Mouse (Mus musculus) R1 (cell line): ENCODE measurements around the gene 1600002K03Rik.

Experiments used
- DNase-seq: peaks from one replicate; pipeline ENCODE4 v3.0.0-alpha.2; 2018; ENCODE audit warnings: low read depth, low spot score

Gene 1600002K03Rik

DNA sequence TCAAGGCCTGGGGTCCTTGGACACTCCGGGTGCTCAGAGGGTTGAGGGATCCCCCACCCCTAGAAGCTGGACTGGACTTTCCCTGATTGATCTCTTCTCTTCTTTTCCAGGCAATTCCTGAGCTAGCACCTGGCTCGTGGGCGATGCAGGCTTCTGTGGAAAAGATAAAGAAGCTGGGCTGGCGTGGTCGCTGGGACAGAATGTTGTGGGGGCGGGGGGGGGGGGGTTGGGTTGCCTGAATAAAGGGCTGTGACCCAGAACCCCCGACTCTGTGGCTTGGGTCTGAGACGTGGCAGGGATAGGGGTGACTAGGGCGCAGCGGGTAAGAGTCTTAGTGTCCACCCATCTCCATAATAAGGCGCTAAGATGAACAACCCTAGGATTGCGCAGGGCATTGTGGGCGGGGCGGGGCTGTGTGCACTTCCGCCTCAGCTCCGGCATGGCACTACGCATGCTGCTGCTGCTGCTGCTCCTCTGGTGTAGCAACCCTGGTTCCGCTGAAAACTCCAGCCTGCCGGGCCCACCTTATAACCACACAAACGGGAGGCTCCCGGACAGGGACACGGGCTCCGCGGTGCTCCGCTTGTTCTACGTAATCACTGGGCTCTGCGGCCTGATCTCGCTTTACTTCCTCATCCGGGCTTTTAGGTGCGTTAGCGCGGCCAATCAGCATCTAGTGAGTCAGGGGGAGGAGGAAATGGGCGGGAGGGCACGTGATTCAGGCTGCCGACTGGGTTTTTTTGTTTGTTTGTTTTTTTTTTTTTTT lies at the start of gene 1600002K03Rik:
Gene 1600002K03Rik (plus strand): TSS at position 418 of the 766 bp plus-strand sequence.
- peak; percentile 97 for DNase-seq

DNA sequence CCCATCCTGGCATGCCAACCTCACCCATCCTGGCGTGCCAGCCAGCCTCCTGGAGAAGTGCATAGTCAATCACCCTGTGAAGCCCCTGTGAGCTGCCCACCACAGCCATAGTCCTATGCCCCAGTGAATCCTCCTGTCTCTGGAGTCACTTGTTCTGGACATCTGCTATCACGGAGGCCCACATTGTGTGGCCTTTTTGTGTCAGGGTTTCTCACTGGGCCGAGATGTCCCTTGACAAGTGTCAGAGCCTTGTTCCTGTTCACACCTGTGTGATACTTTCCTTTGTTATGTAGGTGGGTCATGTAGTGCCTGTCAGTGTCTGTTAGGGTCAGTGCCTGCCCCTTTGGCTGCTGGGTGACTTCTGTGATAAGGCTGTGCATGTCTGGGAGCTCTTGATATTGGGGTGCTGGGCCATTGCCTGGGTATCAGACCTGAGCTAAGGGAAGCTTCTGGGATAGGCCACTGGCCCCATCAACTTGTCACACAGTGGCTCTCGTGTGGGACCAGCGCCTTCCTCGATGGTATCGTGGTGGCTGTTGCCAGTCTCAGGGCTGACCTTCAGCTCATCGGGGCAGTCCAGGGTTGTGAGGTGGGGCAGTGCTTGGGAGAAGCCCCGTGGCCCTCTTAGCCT lies 48.7 kb upstream of the 1600002K03Rik start:
- DNase-seq = no peak

DNA sequence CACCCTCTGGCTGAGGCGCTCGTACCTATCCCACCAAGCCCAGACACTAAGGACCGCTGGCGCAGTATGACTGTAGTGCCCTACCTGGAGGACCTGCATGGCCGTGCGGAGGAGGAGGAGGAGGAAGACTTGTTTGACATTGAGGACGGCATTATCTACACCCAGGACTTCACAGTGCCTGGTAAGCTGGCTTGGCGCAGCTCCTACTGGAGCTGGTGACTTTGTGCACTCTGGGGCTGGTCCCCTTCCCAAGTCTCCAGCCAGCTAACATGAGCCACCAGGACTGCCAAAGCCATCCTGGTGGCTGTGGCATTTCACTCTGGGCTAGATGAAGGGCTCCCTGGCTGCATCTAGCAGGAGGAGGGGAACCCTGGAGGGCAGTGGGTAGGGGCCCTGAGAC lies 44.8 kb upstream of the 1600002K03Rik start:
- DNase-seq = no peak

DNA sequence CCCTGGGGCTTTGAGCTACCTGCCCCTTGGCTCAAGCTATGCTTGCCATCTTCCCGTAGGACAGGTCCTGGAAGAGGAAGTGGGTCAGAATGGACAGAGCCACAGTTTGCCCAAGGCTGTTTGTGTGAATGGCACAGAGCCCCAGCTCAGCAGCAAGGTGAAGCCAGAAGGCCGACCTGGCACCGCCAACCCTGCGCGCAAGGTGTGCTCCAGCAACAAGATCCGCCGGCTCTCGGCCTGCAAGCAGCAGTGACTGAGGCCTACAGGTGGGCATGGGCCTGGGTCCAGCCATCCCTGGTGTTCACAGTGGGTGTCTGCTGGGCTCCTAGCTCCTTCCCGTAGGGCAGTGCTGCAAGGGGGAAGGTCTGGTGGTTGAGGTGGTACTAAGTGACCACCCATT lies 42.9 kb upstream of the 1600002K03Rik start:
- no peak for DNase-seq

DNA sequence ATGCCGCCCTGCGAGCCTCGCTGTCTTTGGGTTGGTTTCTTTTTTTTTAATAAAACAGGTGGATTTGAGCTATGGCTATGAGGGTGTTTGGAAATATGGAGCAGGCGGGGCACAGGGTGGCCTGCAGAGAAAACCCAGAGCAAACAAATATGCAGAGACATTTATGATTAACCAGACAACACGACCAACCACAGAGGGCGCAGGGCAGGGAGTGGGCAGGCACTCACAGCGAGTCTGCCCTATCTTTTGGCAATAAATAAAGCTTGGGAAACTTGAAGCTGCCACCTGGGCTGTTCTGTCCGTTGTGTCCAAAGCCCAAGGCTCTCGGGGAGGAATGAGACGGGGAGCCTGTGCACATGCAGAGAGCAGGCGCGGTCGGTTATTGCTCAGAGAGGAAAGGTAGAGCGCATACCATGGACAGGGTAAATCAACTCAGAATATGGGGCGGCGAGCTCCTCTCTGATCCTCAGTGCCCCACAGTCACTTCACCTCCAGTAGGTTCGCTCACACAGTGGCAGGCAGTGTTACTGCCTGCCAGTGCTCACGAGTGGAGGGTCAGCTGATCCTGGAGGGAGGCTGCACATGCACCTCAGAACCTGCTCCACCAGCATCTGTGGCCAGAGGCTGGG lies 42.2 kb upstream of the 1600002K03Rik start:
- DNase-seq = peak; percentile 51

DNA sequence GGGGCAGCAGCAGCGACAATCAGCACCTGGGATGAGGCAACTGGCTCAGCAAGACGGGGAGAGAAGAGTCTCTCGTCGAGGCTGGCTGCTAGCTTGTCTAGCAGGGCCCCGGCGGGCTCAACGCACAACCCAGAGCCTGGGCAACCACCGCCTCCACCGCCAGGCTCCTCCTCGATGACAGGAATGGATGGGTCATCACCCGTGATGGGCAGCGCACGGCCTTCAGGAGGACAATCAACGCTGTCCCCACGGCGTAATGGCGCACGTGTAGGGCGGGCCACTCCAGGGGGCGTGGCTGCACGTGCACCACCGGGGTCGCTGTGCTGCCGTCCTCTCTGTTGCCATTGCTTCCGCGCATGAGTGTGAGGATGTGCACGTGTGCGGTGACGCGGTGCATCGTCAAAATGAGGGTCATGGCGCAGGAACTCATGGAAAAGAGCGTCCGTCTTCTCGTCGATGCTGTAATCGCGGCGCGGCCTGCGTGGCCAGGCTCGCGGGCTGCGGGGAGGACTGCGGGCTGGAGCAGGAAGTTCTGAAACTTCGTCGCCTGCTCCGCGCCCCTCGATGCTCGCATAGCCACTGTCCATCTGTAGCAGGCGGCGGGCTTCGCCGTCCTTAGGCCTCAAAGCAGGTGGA lies 41.3 kb upstream of the 1600002K03Rik start:
- DNase-seq = peak; percentile 85

DNA sequence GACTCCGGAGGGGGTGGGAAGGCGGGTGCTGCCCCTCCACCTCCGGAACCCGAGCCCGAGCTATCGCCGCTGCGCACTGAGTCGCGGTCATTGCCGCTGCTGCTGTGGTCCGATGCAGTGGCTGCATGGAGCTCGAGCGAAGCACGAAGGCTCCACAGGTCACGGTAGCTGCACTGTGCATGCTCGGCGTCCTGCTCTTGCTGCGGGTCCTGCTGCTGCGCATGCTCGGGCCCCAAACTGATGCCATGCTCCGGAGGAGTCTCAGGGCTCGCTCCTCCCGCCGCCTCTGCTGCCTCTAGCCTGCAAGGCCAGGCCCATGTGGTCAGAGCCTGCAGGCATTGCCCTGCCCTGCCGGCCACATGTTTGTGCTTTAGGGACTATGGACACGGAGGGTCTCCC lies 40.8 kb upstream of the 1600002K03Rik start:
- DNase-seq = peak; percentile 65

DNA sequence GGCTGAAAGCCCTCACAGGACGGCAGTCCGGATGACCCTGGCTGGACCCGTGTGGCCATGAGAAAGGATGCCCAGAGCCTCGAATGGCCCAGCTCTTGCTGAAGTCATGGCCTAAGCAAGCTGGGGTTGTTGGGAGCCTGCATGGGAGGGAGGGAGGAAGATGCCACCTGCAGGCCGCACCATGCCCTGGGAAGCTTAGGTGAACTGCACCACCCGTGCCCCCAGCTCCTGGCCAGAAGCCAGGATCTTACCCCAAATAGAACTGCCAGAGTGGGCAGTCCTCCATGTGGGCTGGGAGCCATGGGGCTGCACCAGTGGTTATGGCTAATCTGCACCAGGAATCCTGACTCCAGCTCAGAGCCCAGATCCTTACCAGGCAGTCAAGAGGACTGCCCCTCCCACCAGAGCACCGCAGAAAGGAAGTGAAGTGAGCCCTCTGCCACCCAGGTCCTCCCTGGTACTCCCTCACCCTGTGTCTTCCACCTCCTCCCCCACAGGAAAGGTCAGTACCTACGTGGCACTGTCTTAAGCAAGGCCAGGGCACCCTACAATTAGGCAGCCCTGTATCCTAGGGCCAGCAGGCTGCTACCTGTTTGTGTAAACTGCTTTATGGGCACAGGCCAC lies 39.4 kb upstream of the 1600002K03Rik start:
- no peak for DNase-seq

DNA sequence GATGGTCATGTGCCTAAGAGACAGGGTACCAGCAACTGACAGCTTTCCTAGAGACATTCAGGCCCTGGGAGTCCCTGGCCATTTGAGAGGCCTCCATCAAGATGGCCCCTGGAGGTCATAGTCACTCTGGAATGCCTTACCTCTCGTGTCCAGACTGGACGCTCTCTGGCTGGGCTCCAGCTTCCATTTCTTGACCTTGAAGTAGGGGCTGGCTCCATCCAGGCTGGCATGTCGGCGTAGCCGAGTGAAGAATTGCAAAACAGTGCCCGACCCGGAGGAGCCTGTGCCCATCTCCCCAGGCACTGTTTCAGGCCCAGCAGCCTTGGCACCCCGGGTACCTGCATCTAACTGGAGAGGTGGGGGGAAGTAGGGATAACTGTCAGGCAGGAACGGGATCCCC lies 38.3 kb upstream of the 1600002K03Rik start:
- no peak for DNase-seq

DNA sequence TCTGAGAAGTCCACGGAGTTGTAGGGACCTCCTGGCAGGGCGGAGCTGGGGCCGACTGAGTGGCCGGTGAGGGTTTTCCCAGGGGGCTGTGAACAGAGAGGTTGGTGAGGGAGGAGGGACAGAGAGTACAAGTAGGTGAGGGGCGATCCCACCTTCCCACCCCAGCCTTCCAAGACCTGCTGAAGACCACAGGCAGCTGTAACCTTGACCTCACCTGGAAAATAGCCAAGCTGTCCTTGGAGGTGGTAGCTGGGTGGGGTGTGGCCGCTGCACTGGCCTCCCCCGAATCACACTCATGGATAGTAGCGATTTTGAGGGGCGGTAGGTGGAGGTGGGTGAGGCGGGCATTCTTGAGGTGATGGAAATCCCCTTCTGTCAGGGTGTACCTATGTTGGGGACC lies 37.6 kb upstream of the 1600002K03Rik start:
- no peak for DNase-seq

DNA sequence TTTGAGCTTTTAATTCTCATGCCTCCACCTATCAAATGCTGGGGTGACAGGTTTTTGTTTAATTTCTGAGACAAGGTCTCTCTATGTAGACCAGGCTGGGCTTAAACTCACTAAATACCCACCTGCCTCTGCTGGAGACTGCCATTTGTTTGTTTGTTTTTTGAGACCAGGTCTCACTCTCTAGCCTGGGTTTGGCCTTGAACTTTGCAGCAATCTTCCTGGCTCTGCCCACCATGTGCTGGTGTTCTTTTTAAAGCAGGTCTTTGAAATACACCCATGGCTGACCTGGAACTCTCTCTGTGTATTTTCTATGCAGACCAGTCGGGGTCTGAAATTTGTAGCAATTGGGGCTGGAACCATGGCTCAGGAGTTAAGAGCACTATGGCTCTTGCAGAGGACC lies 37.1 kb upstream of the 1600002K03Rik start:
- DNase-seq = no peak

DNA sequence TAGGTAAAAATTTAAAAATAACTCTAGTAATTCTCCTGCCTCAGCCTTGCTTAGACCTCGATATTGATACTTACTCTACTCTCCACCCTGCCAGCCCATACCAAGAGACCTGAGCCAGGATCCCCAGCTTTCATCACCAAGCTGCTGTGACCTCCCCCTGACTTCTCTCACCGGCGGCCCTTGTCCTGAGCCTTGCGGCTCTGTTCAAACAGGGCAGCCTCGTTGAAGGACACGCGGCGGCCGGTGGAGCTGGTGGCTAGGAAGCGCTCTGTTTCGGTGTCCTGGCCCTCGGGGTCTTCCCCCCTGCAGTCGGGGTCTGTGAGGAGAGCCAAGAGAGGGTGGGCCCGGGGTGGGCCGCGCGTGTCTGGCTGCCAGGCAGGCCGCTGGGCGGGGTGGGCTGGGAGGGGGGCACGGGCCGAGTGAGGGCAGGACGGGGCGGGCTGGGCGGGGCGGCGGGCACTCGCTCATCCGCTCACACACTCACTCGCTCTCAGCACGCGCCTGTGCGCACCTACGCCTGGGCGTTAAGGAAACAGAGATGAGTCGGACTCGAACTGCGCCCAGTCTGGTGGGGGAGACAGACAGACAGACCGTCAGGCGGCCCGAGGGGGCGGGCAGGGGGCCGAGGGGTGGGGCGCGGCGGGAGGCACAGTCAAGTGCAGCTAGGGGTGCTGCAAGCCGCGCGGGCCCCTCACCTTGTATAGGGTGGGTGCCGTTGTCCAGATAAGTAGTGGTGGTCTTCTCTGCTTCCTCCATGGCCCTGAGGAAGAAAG lies 36.4 kb upstream of the 1600002K03Rik start:
- no peak for DNase-seq

DNA sequence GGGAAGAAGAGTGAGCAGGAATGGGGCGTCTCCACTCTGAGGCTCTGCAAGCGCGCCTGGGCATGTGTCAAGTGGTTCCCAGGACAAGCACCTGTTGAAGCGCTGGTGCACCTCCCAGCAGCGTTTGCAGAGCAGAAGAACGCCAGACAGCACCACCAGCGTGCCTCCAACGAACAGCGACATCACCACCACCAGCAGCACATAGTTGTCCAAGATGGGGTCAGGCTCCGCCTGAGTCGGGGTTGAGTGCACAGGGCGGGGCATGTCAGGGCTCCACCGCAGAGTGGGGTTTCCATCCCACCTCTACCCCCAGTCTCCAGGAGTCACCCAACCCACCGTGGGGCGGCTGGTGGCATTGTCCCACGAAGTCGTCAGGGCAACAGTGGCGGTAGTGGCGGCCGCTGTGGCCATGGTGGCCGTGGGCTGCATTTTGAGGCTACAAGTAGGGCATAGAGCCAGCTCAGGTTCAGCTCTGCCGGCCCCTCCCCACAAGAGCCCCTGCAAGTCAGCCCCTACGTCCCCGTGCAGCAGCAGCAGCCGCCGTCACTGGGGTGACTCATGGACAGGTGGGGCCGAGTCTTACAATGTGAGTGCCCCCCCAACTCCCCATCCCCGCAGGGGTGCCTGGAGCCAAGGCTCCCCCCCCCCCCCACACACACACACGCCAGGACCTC lies 35.7 kb upstream of the 1600002K03Rik start:
- peak; percentile 51 for DNase-seq

DNA sequence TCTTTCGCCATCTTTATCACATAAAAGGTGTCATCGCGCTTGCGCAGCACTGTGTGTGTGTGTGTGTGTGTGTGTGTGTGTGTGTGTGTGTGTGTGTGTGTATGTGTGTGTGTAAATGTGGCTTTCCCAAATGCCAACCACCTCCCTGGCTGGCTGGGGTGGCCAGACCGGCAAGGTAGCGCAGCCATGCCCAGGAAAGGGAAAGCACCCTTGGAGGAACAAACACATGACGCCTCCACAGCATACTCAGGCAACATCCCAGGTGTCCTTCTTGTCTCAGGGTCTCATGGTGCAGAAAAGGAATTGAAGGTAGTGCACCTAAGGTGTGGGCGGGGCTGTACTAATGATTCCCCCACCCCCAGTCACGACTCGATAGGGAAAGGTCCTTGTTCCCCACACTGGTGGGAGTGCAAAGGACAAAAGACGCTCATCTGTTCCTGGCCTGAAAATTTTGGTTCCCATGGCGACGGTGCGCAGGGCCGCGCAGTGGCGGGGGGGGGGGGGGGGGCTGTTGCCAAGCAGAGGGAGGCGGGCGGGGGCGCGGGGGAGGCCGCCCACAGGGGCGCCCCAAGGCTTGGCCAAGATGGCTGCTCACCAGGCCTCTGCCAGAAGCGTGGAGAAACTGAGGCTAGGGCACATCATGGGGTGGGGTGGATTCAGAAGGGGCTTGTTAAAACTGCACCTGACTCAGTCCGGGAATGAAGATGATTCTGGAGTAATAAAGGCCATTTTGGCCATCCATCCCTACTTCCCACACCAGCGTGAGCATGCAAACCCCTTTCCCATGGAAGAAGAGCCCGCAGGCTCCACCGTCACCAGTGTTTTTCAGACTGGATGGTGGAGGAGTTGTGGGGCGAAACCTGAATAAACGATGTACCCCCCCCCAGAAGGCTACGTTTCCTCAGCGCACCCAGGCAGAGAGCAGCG lies 34.9 kb upstream of the 1600002K03Rik start:
- DNase-seq = peak; percentile 50

DNA sequence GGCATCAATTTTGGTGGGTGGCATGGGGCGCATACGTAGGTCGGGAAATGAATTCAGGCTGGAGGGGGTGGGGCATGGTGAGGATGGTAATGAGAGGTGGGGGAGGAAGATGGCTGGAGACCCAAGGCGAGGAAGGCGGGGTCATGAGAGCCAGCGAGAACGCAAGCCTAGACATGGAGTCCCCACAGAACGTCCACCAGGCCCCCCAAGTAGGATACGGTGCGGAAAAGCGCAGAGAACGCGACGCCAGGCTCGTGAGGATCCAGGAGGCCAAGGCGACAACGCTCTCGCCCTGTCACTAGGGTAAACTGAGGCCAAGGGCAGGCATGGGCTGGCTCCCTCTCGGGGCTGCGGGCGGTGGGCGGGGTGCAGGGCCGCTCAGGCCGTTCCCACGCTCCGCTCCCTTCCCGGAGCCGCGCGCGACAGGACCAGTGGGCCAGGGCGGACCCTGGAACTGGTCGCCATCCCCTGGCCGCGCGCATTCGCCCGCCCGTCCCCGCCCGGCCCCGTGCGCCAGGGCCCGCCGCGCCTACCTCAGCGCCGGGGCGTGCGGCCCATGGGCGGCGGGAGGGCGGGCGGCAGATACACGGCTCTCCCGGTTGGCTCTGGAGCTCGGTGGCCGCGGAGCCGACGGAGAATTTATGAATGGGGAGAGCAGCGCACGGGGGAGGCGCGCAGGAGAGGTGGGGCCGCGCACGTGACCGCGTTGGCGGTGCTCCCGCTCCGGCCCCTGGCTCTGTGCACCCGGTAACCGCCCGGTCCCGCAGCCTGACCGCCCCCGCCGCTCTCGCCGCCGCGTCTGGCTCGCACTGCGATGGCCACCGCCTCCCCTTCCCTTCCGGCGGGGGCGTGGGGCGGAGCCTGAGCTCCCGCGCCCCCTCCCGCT lies 33.9 kb upstream of the 1600002K03Rik start, which contains the start of gene Atp5d:
Gene Atp5d (plus strand): TSS at position 80 of the 886 bp plus-strand sequence.
- peak; percentile 85 for DNase-seq

DNA sequence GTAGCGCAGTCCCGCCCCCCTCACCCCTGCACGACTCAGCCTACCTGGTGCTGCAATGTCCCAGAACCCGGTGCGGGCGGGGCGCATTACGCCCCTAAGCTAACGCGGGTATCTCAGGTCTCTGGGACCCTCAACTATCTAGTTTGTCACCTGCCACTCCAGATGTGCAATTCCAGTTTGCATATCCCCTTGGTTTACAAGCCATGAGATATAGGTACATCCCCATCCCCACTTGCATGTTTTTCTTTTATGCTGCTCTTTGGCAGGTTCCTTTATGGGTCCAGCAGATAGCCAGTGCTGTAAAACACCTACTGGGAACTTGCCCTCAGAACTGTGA lies 33.3 kb upstream of the 1600002K03Rik start:
- peak; percentile 73 for DNase-seq

DNA sequence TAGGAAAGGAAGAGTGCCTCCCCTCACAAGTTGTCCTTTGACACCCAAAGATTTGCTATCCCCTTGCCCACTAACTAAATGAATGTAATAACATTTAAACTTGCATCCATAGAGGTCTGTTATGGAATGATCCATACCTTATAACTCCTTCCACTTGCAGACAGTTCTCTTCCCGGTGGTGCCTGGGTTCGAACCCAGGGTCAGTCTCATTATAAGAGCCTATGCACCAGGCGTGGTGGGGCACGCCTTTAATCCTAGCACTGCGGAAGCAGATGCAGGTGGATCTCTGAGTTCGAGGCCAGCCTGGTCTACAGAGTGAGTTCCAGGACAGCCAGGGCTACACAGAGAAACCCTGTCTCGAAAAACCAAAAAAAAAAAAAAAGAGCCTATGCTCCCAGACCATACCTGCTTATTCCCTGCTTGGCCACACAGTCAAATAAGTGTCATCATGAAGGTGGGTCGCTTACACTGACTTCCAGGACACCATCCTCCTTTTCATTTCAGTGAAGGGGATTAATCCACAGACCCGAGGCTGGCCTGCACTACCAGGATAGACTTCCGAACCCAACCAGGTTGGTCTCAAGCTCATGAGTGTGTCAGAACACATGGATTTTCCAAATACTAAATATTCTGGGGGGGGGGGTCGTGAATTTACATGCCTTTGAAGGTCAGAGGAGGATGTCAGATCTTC lies 32.6 kb upstream of the 1600002K03Rik start:
- DNase-seq = no peak

DNA sequence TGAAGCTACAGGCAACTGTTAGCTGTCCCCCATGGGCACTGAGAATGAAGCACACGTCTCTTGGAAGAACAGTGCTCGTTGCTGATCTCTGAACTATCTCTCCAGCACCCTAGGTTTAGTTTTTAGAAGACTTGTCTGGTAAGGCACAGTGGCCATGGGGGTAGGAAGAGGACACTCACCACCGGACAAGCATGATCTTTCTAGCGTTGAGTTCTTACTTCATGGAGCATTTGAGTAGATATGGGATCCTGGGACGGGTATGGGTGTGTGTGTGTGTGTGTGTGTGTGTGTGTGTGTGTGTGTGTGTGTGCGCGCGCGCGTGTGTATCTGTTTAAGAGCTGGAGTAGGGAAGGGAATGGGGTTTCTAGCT lies 32.1 kb upstream of the 1600002K03Rik start, which contains the start of gene Cbarp:
Gene Cbarp (minus strand): TSS at position 170 of the 370 bp plus-strand sequence.
- no peak for DNase-seq
